Mouse (Mus musculus): ENCODE results near the gene Nipbl. TPM values are rescaled to one million over a fixed set of nuclear protein-coding genes. Genes with fewer than 3 reads are reported as not detected.

Nipbl gene
- polyA plus RNA-seq, 1 experiment from 2014 or later = 18.4 TPM

DNA sequence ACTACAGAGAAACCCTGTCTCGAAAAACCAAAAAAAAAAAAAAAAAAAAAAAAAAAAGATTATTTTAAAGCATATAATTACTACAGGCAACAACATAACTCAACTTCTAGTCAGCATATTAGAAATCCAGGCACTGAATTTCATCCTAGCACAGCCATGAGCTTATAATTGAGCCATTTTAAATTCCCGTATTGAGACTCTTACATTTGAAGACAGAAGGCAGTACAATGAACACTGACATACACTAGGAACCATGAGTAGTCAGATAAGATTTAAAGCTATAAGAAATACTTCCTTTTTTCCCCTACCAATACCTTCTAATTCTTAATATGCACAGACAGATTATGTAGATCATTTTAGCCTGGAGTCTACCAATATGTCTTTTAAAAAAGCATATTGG is 11.7 kb downstream of the Nipbl start:
- 88% methylated on average over 2 of the region's 2 CpGs for WGBS
- no peak for ATAC-seq (ENCODE audit: low FRiP score)
- Histone ChIP-seq H3K9me3 (ENCODE audit: control insufficient read depth, low read length) (no peaks in the 10 kb centered on the region), H3K4me1 (replicated peaks; ENCODE audit: control insufficient read depth, insufficient read depth, low read length) (no peaks in the 10 kb centered on the region), H3K9ac (no peak overlapping the region), H3K4me2 (replicated peaks) (no peak overlapping the region), H3K4me3 (replicated peaks; ENCODE audit: low read length) (no peak overlapping the region), H3K27me3 (ENCODE audit: control insufficient read depth, insufficient read depth, low read length) (no peaks in the 10 kb centered on the region), H3K36me3 (replicated peaks; ENCODE audit: control insufficient read depth, insufficient read depth) (no peaks in the 10 kb centered on the region), H3K27ac (no peak overlapping the region)
- DNase-seq (ENCODE audit: low spot score) = no peak

DNA sequence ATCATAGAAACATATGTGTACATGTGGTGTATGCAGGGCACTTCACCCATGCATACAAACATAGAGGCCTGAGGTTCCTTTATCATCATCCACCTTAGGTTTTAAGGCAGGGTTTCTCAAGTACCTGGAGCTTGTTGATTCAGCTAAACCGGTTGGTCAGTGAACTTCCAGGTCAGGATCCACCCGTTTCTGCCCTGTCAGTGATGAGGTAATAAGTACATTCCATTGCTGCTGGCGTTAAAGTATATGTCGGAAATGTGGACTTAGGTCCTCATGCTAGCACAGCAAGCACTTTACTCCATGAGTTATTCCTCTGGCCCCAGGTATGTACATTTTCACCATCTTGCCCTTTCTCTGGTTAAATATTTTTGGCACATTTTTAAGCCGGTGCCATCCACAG is 14.8 kb downstream of the Nipbl start:
- Histone ChIP-seq H3K27ac (no peak overlapping the region), H3K27me3 (ENCODE audit: control insufficient read depth, insufficient read depth, low read length) (no peaks in the 10 kb centered on the region), H3K4me3 (replicated peaks; ENCODE audit: low read length) (no peak overlapping the region), H3K9ac (no peak overlapping the region), H3K4me2 (replicated peaks) (no peak overlapping the region), H3K36me3 (replicated peaks; ENCODE audit: control insufficient read depth, insufficient read depth) (no peaks in the 10 kb centered on the region), H3K9me3 (ENCODE audit: control insufficient read depth, low read length) (no peaks in the 10 kb centered on the region), H3K4me1 (replicated peaks; ENCODE audit: control insufficient read depth, insufficient read depth, low read length) (no peaks in the 10 kb centered on the region)
- 94% methylated on average over 5 of the region's 5 CpGs for WGBS
- DNase-seq (ENCODE audit: low spot score) (no peak), ATAC-seq (ENCODE audit: low FRiP score) (no peak)

DNA sequence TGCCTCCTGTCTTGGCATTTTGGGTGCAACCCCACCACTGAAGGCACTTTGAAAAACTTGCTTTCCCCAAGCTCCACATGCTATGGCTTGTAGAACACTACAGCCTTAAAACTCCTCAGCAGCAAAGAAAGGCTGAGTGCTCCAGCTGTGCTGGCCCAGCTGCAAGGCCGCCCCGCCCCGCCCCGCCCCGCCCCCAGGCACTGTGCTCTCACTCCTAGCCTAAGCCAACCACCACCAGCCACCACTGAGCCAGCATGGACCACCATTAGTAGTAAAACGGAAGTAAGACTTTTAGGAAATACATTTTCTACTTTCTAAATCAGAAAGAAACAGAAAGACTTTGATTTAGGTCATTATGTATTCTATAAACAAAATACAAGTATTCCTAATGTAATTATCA is 23.4 kb downstream of the Nipbl start:
- H3K9me3 ChIP-seq (ENCODE audit: control insufficient read depth, low read length) = no peaks in the 10 kb centered on the region
- DNase-seq (ENCODE audit: low spot score) (no peak), ATAC-seq (ENCODE audit: low FRiP score) (no peak)
- H3K36me3 ChIP-seq (replicated peaks; ENCODE audit: control insufficient read depth, insufficient read depth) = no peaks in the 10 kb centered on the region
- no peak overlapping the region for H3K4me3 ChIP-seq (replicated peaks; ENCODE audit: low read length)
- H3K27ac ChIP-seq = no peak overlapping the region
- no peak overlapping the region for H3K9ac ChIP-seq
- WGBS = 23% methylated on average over 6 of the region's 6 CpGs
- H3K27me3 ChIP-seq (ENCODE audit: control insufficient read depth, insufficient read depth, low read length) = no peaks in the 10 kb centered on the region
- H3K4me1 ChIP-seq (replicated peaks; ENCODE audit: control insufficient read depth, insufficient read depth, low read length) = no peaks in the 10 kb centered on the region
- H3K4me2 ChIP-seq (replicated peaks) = no peak overlapping the region

DNA sequence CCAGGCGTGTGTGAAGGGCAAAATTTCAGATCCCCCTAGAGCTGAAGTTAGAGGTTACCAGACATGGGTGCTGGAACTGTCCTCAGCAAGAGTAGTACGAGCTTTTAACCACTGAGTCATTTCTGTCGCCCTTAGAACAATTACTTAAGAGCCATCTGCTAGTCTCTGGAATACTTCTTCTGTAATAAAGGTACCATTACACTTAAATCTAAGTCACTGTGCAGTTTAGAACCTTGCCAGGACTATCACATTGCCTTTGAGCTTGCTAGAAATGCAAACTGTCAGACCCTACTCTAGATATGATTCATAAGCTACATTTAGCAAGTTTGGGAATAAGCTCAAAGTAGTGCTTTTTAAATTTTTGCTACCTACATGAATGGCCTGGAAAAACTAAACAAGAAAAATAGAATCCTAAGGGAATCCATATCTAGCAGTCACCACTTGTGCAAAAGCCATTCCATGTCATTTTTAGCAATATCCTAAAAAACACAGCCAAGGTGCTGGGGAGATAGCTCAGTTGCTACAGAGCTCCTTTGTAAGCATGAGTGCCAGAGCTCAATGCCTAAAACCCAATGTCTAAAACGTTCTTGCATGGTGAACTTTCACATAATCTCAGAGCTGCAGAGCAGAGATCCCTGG is 27.6 kb downstream of the Nipbl start:
- no peaks in the 10 kb centered on the region for H3K36me3 ChIP-seq (replicated peaks; ENCODE audit: control insufficient read depth, insufficient read depth)
- no peaks in the 10 kb centered on the region for H3K27me3 ChIP-seq (ENCODE audit: control insufficient read depth, insufficient read depth, low read length)
- no peak overlapping the region for H3K4me3 ChIP-seq (replicated peaks; ENCODE audit: low read length)
- H3K4me1 ChIP-seq (replicated peaks; ENCODE audit: control insufficient read depth, insufficient read depth, low read length) = no peaks in the 10 kb centered on the region
- H3K9me3 ChIP-seq (ENCODE audit: control insufficient read depth, low read length) = no peaks in the 10 kb centered on the region
- H3K27ac ChIP-seq = no peak overlapping the region
- ATAC-seq (ENCODE audit: low FRiP score) (no peak), DNase-seq (ENCODE audit: low spot score) (no peak)
- H3K4me2 ChIP-seq (replicated peaks) = no peak overlapping the region
- H3K9ac ChIP-seq = no peak overlapping the region
- WGBS = 88% methylated on average over 4 of the region's 4 CpGs

DNA sequence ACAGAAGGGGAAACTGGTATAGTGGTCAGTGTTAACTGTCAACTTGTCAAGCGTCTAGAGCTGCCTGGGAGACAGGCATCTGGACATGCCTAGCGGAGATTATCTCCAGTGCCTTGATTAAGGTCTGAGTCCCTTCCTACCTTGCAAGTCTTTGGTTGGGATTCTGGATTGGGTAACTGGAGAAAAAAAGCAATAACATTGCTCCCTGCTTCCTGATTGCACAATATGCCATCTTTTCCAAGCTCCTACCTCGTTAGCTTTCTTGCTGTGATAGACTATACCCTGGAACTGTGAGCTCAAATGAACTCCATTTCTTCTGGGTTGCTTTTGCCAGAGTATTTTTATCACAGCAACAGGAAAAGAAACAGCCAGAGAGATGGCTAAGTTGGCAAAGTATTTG is 30.9 kb downstream of the Nipbl start:
- no peaks in the 10 kb centered on the region for H3K4me1 ChIP-seq (replicated peaks; ENCODE audit: control insufficient read depth, insufficient read depth, low read length)
- H3K4me2 ChIP-seq (replicated peaks) = no peak overlapping the region
- WGBS = 92% methylated on average over 3 of the region's 3 CpGs
- ATAC-seq (ENCODE audit: low FRiP score) (no peak), DNase-seq (ENCODE audit: low spot score) (no peak)
- no peaks in the 10 kb centered on the region for H3K27me3 ChIP-seq (ENCODE audit: control insufficient read depth, insufficient read depth, low read length)
- no peak overlapping the region for H3K4me3 ChIP-seq (replicated peaks; ENCODE audit: low read length)
- no peaks in the 10 kb centered on the region for H3K9me3 ChIP-seq (ENCODE audit: control insufficient read depth, low read length)
- H3K9ac ChIP-seq = no peak overlapping the region
- no peaks in the 10 kb centered on the region for H3K36me3 ChIP-seq (replicated peaks; ENCODE audit: control insufficient read depth, insufficient read depth)
- H3K27ac ChIP-seq = no peak overlapping the region

DNA sequence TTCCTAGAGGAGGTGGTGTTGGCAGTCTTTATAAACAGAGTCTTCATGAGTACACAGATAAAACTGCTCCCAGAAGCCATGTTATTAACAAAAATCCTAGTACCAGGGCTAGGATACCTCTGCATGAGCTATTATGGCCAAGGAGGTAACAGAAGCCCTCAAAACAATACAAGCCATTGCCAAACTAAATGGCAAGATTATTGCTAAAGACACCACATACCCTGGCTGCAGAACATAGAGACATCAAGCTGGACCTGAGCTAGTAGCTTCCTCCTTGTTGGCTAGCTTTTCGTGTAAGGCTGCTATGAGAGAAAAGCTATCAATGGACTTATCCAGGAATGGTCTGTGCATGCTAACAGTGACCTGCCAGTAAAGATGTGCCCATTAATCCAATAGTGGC is 32.4 kb downstream of the Nipbl start:
- WGBS = 93% methylated on average over 1 of the region's 1 CpGs
- Histone ChIP-seq H3K4me1 (replicated peaks; ENCODE audit: control insufficient read depth, insufficient read depth, low read length) (no peaks in the 10 kb centered on the region), H3K27ac (no peak overlapping the region), H3K9ac (no peak overlapping the region), H3K9me3 (ENCODE audit: control insufficient read depth, low read length) (no peaks in the 10 kb centered on the region), H3K4me3 (replicated peaks; ENCODE audit: low read length) (no peak overlapping the region), H3K4me2 (replicated peaks) (no peak overlapping the region), H3K27me3 (ENCODE audit: control insufficient read depth, insufficient read depth, low read length) (no peaks in the 10 kb centered on the region), H3K36me3 (replicated peaks; ENCODE audit: control insufficient read depth, insufficient read depth) (no peaks in the 10 kb centered on the region)
- no peak for ATAC-seq (ENCODE audit: low FRiP score)
- no peak for DNase-seq (ENCODE audit: low spot score)

DNA sequence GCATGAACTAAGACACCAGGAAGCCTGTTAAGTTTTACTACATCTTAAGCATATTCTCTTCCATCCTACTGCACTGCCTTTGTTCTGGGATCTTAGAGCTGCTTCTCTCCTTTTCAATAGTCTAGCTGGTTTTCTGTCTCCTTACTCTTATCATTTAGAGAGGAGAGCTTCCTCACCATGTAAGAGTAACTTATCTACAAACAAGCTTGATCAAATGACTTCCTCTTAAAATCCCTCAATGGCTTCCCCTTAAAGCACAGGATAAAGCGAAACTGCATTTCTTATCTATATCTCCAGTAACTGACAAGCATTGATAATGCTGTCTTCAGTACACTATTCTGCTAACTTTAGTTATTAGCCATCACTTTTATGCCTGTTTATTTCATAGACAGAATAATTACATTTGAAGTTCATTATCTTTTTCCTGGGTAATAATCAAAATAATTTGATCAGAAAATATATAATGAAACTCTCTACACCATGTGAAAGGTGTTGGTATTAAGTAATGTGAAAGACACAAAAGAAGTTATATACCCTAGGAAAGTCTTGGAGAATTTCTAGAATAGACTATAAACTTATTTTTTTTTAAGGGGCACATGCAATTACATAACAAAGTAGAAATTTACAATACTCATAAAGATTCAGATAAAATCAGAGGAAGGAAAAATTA is 33.0 kb downstream of the Nipbl start:
- Histone ChIP-seq H3K27me3 (ENCODE audit: control insufficient read depth, insufficient read depth, low read length) (no peaks in the 10 kb centered on the region), H3K36me3 (replicated peaks; ENCODE audit: control insufficient read depth, insufficient read depth) (no peaks in the 10 kb centered on the region), H3K4me3 (replicated peaks; ENCODE audit: low read length) (no peak overlapping the region), H3K4me1 (replicated peaks; ENCODE audit: control insufficient read depth, insufficient read depth, low read length) (no peaks in the 10 kb centered on the region), H3K4me2 (replicated peaks) (no peak overlapping the region), H3K9ac (no peak overlapping the region), H3K27ac (no peak overlapping the region), H3K9me3 (ENCODE audit: control insufficient read depth, low read length) (no peaks in the 10 kb centered on the region)
- ATAC-seq (ENCODE audit: low FRiP score) (no peak), DNase-seq (ENCODE audit: low spot score) (no peak)
- 93% methylated on average over 1 of the region's 1 CpGs for WGBS

DNA sequence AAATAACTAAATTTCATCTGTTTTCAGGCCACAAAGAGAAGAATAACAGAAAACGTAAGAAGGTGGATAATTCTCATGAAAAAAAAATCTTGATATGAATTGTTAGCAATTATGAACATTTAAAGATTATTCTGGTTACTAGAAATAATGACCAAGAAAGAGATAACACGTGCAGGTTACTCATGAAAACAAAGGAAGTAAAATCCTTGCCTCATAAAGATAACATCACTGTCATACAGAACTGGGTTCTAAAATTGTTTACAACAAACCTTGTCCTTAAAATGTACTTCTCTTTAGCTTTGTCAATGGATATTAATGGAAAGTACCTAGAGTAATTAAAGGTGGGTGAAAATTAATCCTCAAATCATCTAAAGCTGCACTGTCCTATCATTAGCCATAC is 37.2 kb downstream of the Nipbl start:
- ATAC-seq (ENCODE audit: low FRiP score) (no peak), DNase-seq (ENCODE audit: low spot score) (no peak)
- Histone ChIP-seq H3K36me3 (replicated peaks; ENCODE audit: control insufficient read depth, insufficient read depth) (no peaks in the 10 kb centered on the region), H3K4me3 (replicated peaks; ENCODE audit: low read length) (no peak overlapping the region), H3K9ac (no peak overlapping the region), H3K27ac (no peak overlapping the region), H3K9me3 (ENCODE audit: control insufficient read depth, low read length) (no peaks in the 10 kb centered on the region), H3K4me1 (replicated peaks; ENCODE audit: control insufficient read depth, insufficient read depth, low read length) (0 out of 2 replicates have a peak, but pooled peaks cover 2% of the 10 kb centered on the region), H3K27me3 (ENCODE audit: control insufficient read depth, insufficient read depth, low read length) (no peaks in the 10 kb centered on the region), H3K4me2 (replicated peaks) (no peak overlapping the region)
- WGBS = 88% methylated on average over 2 of the region's 2 CpGs

DNA sequence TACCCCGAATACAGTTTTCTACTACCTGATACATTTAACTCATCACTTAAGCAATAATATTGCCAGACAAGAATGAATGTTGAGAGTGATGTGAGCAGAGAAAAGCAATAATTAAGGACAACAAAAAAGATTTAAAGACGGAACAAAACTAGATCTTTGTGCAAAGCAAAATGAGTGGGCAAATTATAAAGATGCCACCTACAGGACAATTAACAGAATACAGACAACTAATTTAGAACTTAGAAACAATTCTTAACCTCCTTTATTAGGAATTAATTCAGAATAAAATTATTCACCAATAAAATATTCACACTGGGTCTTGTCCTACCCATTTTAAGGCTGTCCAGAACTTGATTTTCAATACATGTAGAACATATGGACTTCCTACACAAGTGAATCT is 38.0 kb downstream of the Nipbl start:
- Histone ChIP-seq H3K9me3 (ENCODE audit: control insufficient read depth, low read length) (no peaks in the 10 kb centered on the region), H3K4me1 (replicated peaks; ENCODE audit: control insufficient read depth, insufficient read depth, low read length) (0 out of 2 replicates have a peak, but pooled peaks cover 2% of the 10 kb centered on the region), H3K9ac (no peak overlapping the region), H3K4me3 (replicated peaks; ENCODE audit: low read length) (no peak overlapping the region), H3K4me2 (replicated peaks) (no peak overlapping the region), H3K36me3 (replicated peaks; ENCODE audit: control insufficient read depth, insufficient read depth) (no peaks in the 10 kb centered on the region), H3K27ac (no peak overlapping the region), H3K27me3 (ENCODE audit: control insufficient read depth, insufficient read depth, low read length) (no peaks in the 10 kb centered on the region)
- ATAC-seq (ENCODE audit: low FRiP score) = no peak
- WGBS = 92% methylated on average over 2 of the region's 2 CpGs
- no peak for DNase-seq (ENCODE audit: low spot score)
